Mouse (Mus musculus) cerebellum, adult 2 months (tissue): ENCODE results near the gene Cdc42se1. TPM values are rescaled to one million over a fixed set of nuclear protein-coding genes. Genes with fewer than 3 reads are reported as not detected.

ENCODE experiments used
- DNase-seq, 2 experiments: peaks; one replicate each; pipeline ENCODE4 v3.0.0; 2021
- H3K27ac ChIP-seq: fragments of 200-500 bp; 2 replicates; pipeline ENCODE4 v1.5.1; 2012; ENCODE audit warnings: low read length, control low read depth, inconsistent platforms; ENCODE audit not compliant: insufficient read depth
- H3K27me3 ChIP-seq: fragments of 200-500 bp; 2 replicates; pipeline ENCODE4 v1.6.1; 2012; ENCODE audit warnings: inconsistent platforms, mild to moderate bottlenecking, low read length, moderate library complexity; ENCODE audit not compliant: control insufficient read depth, insufficient read depth
- H3K4me1 ChIP-seq: fragments of 200-500 bp; 2 replicates; pipeline ENCODE4 v1.6.1; 2011; ENCODE audit warnings: low read length; ENCODE audit not compliant: control insufficient read depth, insufficient read depth
- H3K4me3 ChIP-seq: fragments of 200-500 bp; replicated peaks from 2 replicates; pipeline ENCODE3; 2011; ENCODE audit warnings: mild to moderate bottlenecking, low read depth, low read length, control low read depth; ENCODE audit not compliant: insufficient read depth
- CTCF ChIP-seq: fragments of 200-500 bp; IDR thresholded peaks from 2 replicates; pipeline ENCODE4 v1.5.1; 2011; ENCODE audit warnings: low read depth, mild to moderate bottlenecking, control low read depth, low read length, moderate library complexity, borderline replicate concordance; ENCODE audit not compliant: insufficient read depth
- POLR2A ChIP-seq: fragments of 200-500 bp; IDR thresholded peaks from 2 replicates; pipeline ENCODE4 v1.6.1; 2011; ENCODE audit warnings: low read length, control low read depth, borderline replicate concordance; ENCODE audit not compliant: insufficient read depth
- WGBS: fragments of 180-500 bp; shearing (Covaris S2); methylation state at CpG from one replicate; pipeline ENCODE4 v1.1.7; 2018; 5-methylcytosine and 5-hydroxymethylcytosine counted together
- polyA plus RNA-seq: library from polyadenylated mRNA; depleted of rRNA; stranded (reverse); fragments of >200 nt; gene quantifications from 2 replicates; pipeline ENCODE4 v1.2.3, GENCODE M21; 2012; rRNA removed

Cdc42se1 gene
- 74.0 and 75.0 TPM in 2 replicates for polyA plus RNA-seq

- no peak for TF ChIP-seq CTCF
- peak; percentile 88 for TF ChIP-seq POLR2A
- Histone ChIP-seq H3K4me3 (peak within 1 kb of the TSS; percentile 72), H3K27ac (peak within 1 kb of the TSS; percentile 63), H3K4me1 (peaks cover 19% of the 10 kb centered on the region), H3K27me3 (no peaks in the 10 kb centered on the region)
- DNase-seq, result peak; percentile 89 to 91
- under 1% methylated on average over 64 of the region's 64 CpGs for WGBS
Measured at GRCm38 (mm10) chr3:95228148-95228893, at the start of gene Cdc42se1. Gene Cdc42se1, plus strand, starts transcription at chr3:95228732.

DNA sequence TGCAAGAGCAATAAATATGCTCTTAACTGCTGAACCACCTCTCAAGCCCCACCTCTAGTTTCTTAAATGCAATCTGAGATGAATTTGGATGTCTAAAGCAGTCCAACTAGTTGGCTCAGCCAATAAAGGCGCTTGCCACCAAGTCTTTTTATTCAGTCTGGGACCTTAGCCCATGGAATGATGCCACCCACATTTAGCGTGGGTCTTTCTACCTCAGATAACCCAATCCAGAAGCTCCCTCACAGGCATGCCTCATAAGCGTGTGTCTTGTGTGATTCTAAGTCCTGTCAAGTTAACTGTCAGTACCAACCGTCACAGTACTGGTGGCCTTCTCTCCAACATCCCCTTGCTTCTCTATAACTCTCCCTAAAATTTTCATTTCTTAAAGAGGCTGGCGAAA lies 49.6 kb upstream of the Cdc42se1 start:
- H3K4me1 ChIP-seq, result no peaks in the 10 kb centered on the region
- 66% methylated on average over 5 of the region's 5 CpGs for WGBS
- no peak overlapping the region for H3K4me3 ChIP-seq
- no peak for TF ChIP-seq CTCF
- no peak for TF ChIP-seq POLR2A
- no peaks in the 10 kb centered on the region for H3K27me3 ChIP-seq
- no peak for DNase-seq
- H3K27ac ChIP-seq, result no peak overlapping the region

DNA sequence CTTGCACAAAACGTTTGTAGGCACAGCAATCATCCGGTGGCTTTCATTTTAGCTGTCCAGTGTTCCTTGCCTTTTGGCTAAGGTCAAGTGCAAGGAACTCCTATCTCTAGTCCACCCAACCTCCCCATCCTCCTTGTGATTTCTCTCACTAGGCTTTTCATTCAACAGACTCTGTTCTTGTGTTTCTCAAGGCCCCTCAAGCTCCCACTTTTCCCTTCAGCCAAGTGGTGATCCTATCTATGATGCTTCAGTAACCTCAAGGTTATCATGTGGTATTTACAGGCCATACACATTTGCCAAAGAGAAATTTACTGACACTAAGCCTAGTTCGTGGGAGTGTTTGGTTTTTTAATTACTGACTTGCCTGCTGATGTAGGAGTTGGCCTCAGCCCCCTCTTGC lies 48.6 kb upstream of the Cdc42se1 start:
- no peaks in the 10 kb centered on the region for H3K27me3 ChIP-seq
- H3K27ac ChIP-seq, result no peak overlapping the region
- 67% methylated on average over 3 of the region's 3 CpGs for WGBS
- no peak overlapping the region for H3K4me3 ChIP-seq
- TF ChIP-seq CTCF, result no peak
- H3K4me1 ChIP-seq, result no peaks in the 10 kb centered on the region
- no peak for DNase-seq

DNA sequence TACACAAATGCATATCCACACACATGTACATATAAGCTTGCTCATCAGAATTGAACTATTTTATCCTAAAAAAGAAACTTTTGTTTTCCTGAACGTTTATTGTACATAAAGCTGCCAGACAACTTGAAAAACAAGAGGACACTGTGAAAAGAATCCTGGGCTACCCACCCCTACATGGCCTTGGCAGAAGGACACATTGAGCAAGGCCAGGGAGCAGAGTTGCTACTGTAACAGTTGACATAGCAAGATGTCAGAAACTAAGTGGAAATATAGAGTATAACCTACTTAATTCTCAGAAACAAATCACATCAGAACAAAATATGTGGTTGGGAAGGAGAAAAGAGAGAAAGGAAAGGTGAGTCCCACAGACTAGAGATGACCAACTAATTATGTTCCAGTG lies 46.7 kb upstream of the Cdc42se1 start:
- no peaks in the 10 kb centered on the region for H3K4me1 ChIP-seq
- WGBS, result 58% methylated on average over 1 of the region's 1 CpGs
- H3K27ac ChIP-seq, result no peak overlapping the region
- no peaks in the 10 kb centered on the region for H3K27me3 ChIP-seq
- no peak for DNase-seq
- TF ChIP-seq POLR2A, result no peak
- TF ChIP-seq CTCF, result no peak
- H3K4me3 ChIP-seq, result no peak overlapping the region

DNA sequence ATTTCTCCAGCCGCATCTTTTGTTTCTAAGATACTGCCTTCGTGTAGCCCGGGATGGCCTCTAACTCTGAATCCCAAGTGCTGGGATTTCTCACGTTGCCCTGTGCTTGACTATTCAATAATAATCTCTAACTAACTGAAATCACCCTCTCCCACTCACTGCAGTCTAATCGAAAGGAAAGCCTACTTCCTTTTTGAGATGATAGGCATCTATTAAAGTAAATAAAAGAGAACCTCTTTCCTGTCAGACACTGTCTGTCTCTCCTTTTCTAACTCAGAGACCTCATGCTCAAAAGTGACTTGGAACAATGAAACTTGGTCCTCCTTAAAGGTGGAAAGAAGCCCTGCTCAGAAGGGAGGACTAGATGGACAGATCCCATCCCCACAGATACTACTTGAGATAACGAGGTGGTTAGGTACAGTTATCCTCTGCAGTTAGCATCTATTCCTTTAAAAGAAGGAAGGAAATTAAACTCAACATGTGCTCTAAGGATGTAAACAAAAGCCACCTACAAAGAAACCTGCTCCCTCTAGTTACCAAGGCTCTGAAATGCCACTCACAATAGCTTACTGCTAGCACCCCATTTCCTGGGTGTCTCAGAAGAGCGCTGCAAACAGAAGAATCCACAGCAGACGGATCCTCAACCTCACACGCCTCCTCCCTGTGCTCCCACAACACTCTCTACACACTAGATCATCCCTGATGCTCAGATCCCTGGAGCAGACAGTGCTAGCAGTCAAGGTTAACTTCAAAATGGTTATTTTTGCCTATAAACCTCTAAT lies 43.5 kb upstream of the Cdc42se1 start:
- 92% methylated on average over 9 of the region's 9 CpGs for WGBS
- H3K27ac ChIP-seq, result no peak overlapping the region
- no peak for DNase-seq

DNA sequence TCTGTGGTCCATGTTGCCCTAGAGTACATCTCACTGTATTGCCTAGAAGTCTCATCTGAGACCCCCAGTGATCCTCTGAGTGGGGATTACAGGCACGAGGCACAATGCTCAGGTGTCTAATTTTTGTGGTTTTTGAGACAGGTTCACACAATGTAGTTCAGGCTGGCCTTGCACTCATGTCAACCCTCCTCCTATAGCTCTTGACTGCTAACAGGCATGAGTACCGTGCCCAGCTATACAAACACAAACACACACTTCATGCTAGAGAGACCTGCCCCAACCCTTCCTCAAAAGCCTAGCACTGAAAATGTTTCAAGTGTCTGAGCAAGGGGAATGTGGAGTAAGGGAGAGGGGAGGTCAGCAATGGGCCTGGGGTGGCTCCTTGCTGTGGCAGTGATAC lies 42.4 kb upstream of the Cdc42se1 start:
- TF ChIP-seq POLR2A, result no peak
- TF ChIP-seq CTCF, result no peak
- Histone ChIP-seq H3K27me3 (no peaks in the 10 kb centered on the region), H3K27ac (no peak overlapping the region), H3K4me1 (no peaks in the 10 kb centered on the region), H3K4me3 (no peak overlapping the region)
- WGBS, result 88% methylated on average over 2 of the region's 2 CpGs
- no peak for DNase-seq

More for the DNA sequence above, 43.5 kb upstream of the Cdc42se1 start:
- H3K4me3 ChIP-seq, result no peak overlapping the region
- TF ChIP-seq POLR2A, result no peak
- TF ChIP-seq CTCF, result no peak
- no peaks in the 10 kb centered on the region for H3K27me3 ChIP-seq
- no peaks in the 10 kb centered on the region for H3K4me1 ChIP-seq

DNA sequence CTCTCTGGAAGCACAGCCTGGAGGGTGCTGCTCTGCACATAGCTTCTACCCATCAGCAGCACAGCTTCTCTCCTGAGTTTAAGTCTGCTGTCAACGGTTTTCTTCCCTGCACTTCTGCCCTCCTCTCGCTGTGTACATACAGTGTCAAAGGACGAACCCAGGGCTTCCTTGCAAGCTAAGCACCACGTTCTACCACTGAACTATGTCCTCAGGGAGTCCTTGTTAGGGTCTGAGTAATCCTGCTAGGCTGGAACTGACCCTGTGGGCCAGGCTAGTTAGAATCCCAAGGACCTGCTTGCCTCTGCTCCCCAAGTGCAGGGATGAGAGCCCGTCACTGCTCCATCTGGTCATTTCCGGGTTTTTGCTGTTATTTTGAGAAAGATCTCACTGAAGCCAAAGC lies 41.6 kb upstream of the Cdc42se1 start:
- DNase-seq, result no peak
- H3K4me3 ChIP-seq, result no peak overlapping the region
- no peak overlapping the region for H3K27ac ChIP-seq
- TF ChIP-seq CTCF (no peak), POLR2A (no peak)
- H3K27me3 ChIP-seq, result no peaks in the 10 kb centered on the region
- WGBS, result 88% methylated on average over 6 of the region's 6 CpGs
- H3K4me1 ChIP-seq, result no peaks in the 10 kb centered on the region

- TF ChIP-seq CTCF (no peak), POLR2A (no peak)
- H3K27ac ChIP-seq, result no peak overlapping the region
- WGBS, result 12% methylated on average over 6 of the region's 6 CpGs
- no peak overlapping the region for H3K4me3 ChIP-seq
- H3K27me3 ChIP-seq, result no peaks in the 10 kb centered on the region
- peaks cover 10% of the 10 kb centered on the region for H3K4me1 ChIP-seq
- peak; percentile 40 to 70 for DNase-seq
Measured at GRCm38 (mm10) chr3:95194721-95195135, 33.8 kb upstream of the Cdc42se1 start.
